Mouse (Mus musculus): ENCODE results near the gene Zmynd15.

- no peak for TF ChIP-seq POLR2A (IDR thresholded peaks at IDR 0.05; ENCODE audit: low read depth, low read length)
- no peak for TF ChIP-seq CTCF (conservative IDR thresholded peaks at IDR 0.05; ENCODE audit: insufficient read depth, insufficient read length, low read depth, low read length)
Measured at GRCm38 (mm10) chr11:70472716-70473115, 13.5 kb downstream of the Zmynd15 start.

All from kidney, adult 2 months (tissue).